ENCODE assay signal across 8 mouse cellular contexts in the genomic region with DNA sequence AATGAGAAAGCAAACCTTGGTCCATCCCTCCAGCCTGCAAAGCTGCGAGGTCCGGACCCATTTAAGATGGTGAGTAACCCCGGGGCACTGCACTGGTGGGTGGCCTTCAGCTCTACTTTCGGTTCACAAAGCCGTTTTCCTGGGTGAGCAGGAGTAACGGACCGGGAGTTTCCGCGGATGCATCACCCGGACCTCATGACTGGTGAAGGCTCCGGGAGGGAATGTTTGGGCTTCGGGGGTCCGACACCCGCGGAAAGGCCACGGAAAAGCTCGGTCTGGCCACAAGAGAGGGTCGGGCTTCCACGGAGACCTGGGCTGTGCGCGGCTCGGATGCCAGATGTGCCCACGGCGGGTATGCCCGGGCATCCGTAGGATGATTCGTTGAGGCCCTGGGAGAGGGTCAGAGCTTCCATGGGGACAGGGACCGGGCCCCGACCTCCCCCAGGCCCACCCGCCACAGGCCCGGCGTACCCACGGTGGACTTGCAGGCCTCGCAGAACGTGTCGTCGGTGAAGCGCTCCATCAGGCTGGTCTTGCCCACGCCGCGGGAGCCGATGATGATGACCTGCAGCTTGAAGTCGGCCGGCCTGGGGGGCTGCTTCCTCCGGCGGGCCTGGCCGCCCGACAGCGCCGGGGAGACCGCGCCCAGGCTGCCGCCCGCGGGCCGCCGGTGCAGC. TPM values are rescaled to one million over a fixed set of nuclear protein-coding genes. Genes with fewer than 3 reads are reported as not detected.
DNase-seq lines count a peak whose midpoint lies in the region; ATAC-seq and TF ChIP-seq lines count a peak whose summit lies in the region.

No protein-coding gene starts in this region.

- peaks cover 7% of the 10 kb centered on the region; the same call in 1 of the 2 replicates for H3K36me3 ChIP-seq in heart, embryonic 10.5 days
- no peaks in the 10 kb centered on the region; the same call in 1 of the 2 replicates for H3K36me3 ChIP-seq in ES-E14 (ENCODE audit: control insufficient read depth, insufficient read depth, low read length, poor library complexity, severe bottlenecking)
- no peaks in the 10 kb centered on the region for H3K36me3 ChIP-seq in heart, embryonic 16.5 days (ENCODE audit: control insufficient read depth, insufficient read depth)
- peaks cover 19% of the 10 kb centered on the region for H3K36me3 ChIP-seq in megakaryocyte, embryonic 14.5 days (replicated peaks; ENCODE audit: low read length)
- no peaks in the 10 kb centered on the region for H3K36me3 ChIP-seq in stomach, embryonic 16.5 days (ENCODE audit: control insufficient read depth, insufficient read depth, low read length)

- intact Hi-C loops in heart, postnatal 36 days (cut with DNase I), result no loop called here

- peak; percentile 77 for DNase-seq in heart, embryonic 10.5 days (ENCODE audit: low spot score)
- DNase-seq in heart, postnatal 36 days, result no peak
- DNase-seq in ES-E14 (ENCODE audit: low read depth, low spot score), result no peak
- DNase-seq in embryo, embryonic 10.5 days (ENCODE audit: low spot score), result peak; percentile 49
- DNase-seq in kidney, postnatal 14 days, result peak; percentile 34

- H3K4me3 ChIP-seq in heart, embryonic 10.5 days, result peak overlapping the region; percentile 88
- H3K4me3 ChIP-seq in ES-E14 (ENCODE audit: insufficient read depth in 1 of 2, low read depth in 1 of 2, low read length in 2 of 2, poor library complexity in 1 of 2, severe bottlenecking in 1 of 2), result peak overlapping the region; percentile 82 to 87
- H3K4me3 ChIP-seq in heart, embryonic 16.5 days (ENCODE audit: low read length), result peak overlapping the region; percentile 98
- H3K4me3 ChIP-seq in megakaryocyte, embryonic 14.5 days (replicated peaks), result peak overlapping the region; percentile 99
- peak overlapping the region; percentile 97 for H3K4me3 ChIP-seq in stomach, embryonic 16.5 days (replicated peaks; ENCODE audit: low read length)

- ATAC-seq in heart, embryonic 16.5 days (replicated peaks; ENCODE audit: extremely low read depth, insufficient read depth, low FRiP score), result peak; percentile 47; the same call in 1 of the 2 replicates
- ATAC-seq in stomach, embryonic 16.5 days (ENCODE audit: insufficient read depth, low FRiP score), result peak; percentile 45

- H3K27me3 ChIP-seq in heart, embryonic 10.5 days (ENCODE audit: insufficient read depth, poor library complexity, severe bottlenecking), result no peaks in the 10 kb centered on the region
- H3K27me3 ChIP-seq in heart, embryonic 16.5 days (ENCODE audit: control insufficient read depth, insufficient read depth, low read length), result no peaks in the 10 kb centered on the region
- no peaks in the 10 kb centered on the region for H3K27me3 ChIP-seq in megakaryocyte, embryonic 14.5 days (replicated peaks)
- H3K27me3 ChIP-seq in stomach, embryonic 16.5 days (ENCODE audit: control insufficient read depth, insufficient read depth, low read length), result no peaks in the 10 kb centered on the region

- under 1% methylated on average over 57 of the region's 57 CpGs for WGBS in heart, embryonic 10.5 days
- WGBS in heart, embryonic 16.5 days, result under 1% methylated on average over 57 of the region's 57 CpGs
- WGBS in stomach, embryonic 16.5 days, result under 1% methylated on average over 57 of the region's 57 CpGs

- peak overlapping the region; percentile 93 for H3K27ac ChIP-seq in heart, embryonic 10.5 days
- no peak overlapping the region for H3K27ac ChIP-seq in ES-E14 (ENCODE audit: insufficient read depth, low read depth, low read length, poor library complexity, severe bottlenecking)
- H3K27ac ChIP-seq in heart, embryonic 16.5 days (ENCODE audit: low read length), result no peak overlapping the region; the same call in none of the 2 replicates
- no peak overlapping the region for H3K27ac ChIP-seq in stomach, embryonic 16.5 days (ENCODE audit: low read length)

- in situ Hi-C loops in ES-E14 (cut with MboI; ENCODE audit: low sequenced_read_pairs in 2 of 2, unreplicated experiment in 2 of 2), result no loop called here

- peaks cover 9% of the 10 kb centered on the region for H3K4me1 ChIP-seq in heart, embryonic 10.5 days
- H3K4me1 ChIP-seq in ES-E14 (ENCODE audit: control insufficient read depth in 2 of 2, insufficient read depth in 2 of 2, low read length in 2 of 2, poor library complexity in 1 of 2), result peaks cover 2 to 9% of the 10 kb centered on the region in 2 experiments; a peak in 3 of 4 replicates
- H3K4me1 ChIP-seq in heart, embryonic 16.5 days (ENCODE audit: control insufficient read depth, insufficient read depth, low read length), result peaks cover 11% of the 10 kb centered on the region
- peaks cover 48% of the 10 kb centered on the region for H3K4me1 ChIP-seq in megakaryocyte, embryonic 14.5 days
- H3K4me1 ChIP-seq in stomach, embryonic 16.5 days (ENCODE audit: control insufficient read depth, insufficient read depth, low read length), result peaks cover 19% of the 10 kb centered on the region

- peak overlapping the region; percentile 84 for H3K4me2 ChIP-seq in heart, embryonic 16.5 days (ENCODE audit: low read depth, low read length)
- H3K4me2 ChIP-seq in stomach, embryonic 16.5 days (ENCODE audit: low read depth, low read length), result peak overlapping the region; percentile 75

- peak overlapping the region; percentile 87 for H3K9ac ChIP-seq in ES-E14 (ENCODE audit: insufficient read depth, low read depth, low read length, poor library complexity, severe bottlenecking)
- peak overlapping the region; percentile 99 for H3K9ac ChIP-seq in heart, embryonic 16.5 days (ENCODE audit: low read length)
- peak overlapping the region; percentile 98 for H3K9ac ChIP-seq in stomach, embryonic 16.5 days (ENCODE audit: low read length)

- no peaks in the 10 kb centered on the region for H3K9me3 ChIP-seq in heart, embryonic 10.5 days
- no peaks in the 10 kb centered on the region for H3K9me3 ChIP-seq in ES-E14 (ENCODE audit: control insufficient read depth, insufficient read depth, low read depth, low read length)
- 0 out of 2 replicates have a peak, but pooled peaks cover 2% of the 10 kb centered on the region for H3K9me3 ChIP-seq in heart, embryonic 16.5 days (replicated peaks; ENCODE audit: control insufficient read depth, low read length)
- H3K9me3 ChIP-seq in megakaryocyte, embryonic 14.5 days, result 0 out of 2 replicates have a peak, but pooled peaks cover 4% of the 10 kb centered on the region
- H3K9me3 ChIP-seq in stomach, embryonic 16.5 days (replicated peaks; ENCODE audit: control insufficient read depth, low read length), result no peaks in the 10 kb centered on the region

TF ChIP-seq in ES-E14, 5 proteins besides CTCF, POLR2A, EP300 and RAD21:
- TF ChIP-seq CHD2 (IDR thresholded peaks at IDR 0.05; ENCODE audit: low read depth, low read length) (no peak), ZNF384 (IDR thresholded peaks at IDR 0.05; ENCODE audit: low read depth, low read length) (no peak), HCFC1 (IDR thresholded peaks at IDR 0.05; ENCODE audit: borderline replicate concordance, insufficient read depth, low read length) (no peak), MAFK (IDR thresholded peaks at IDR 0.05; ENCODE audit: insufficient read depth, low read depth, low read length) (no peak), ZC3H11A (IDR thresholded peaks at IDR 0.05; ENCODE audit: borderline replicate concordance, low read depth, low read length) (no peak)
TF ChIP-seq in ES-E14: peak in this region for 0.

RNA-seq across cellular contexts. Expression of gene Rab12, which starts 0.5 kb away (rescaled TPM):
- polyA plus RNA-seq in heart, embryonic 10.5 days (2016; fragmentation: Nextera tagmentation; extraction: Ambion mirVana), result 41.4 and 46.3 TPM in 2 replicates
- 100 to 1,000 TPM; 231 to 233 TPM for total RNA-seq in heart, postnatal 36 days (2021)
- total RNA-seq in ES-E14 (2012; rRNA removed), result 20.1 and 22.8 TPM in 2 replicates
- polyA plus RNA-seq in heart, embryonic 16.5 days (2015; fragmentation: Nextera tagmentation; extraction: Ambion mirVana), result 39.0 and 48.6 TPM in 2 replicates
- 9.9 and 28.2 TPM in 2 replicates for polyA plus RNA-seq in megakaryocyte, embryonic 14.5 days (2012; ENCODE audit: insufficient read depth, low replicate concordance)
- 10.0 and 10.9 TPM in 2 replicates for polyA plus RNA-seq in stomach, embryonic 16.5 days (2015; fragmentation: Nextera tagmentation; extraction: Ambion mirVana)

Comparison
In these comparisons a context has a peak if more than half of its experiments do, and no peak if none do; other contexts are left out.
1. DNase-seq: peak in heart, embryonic 10.5 days (single experiment), embryo, embryonic 10.5 days (single experiment) and kidney, postnatal 14 days (single experiment); none in heart, postnatal 36 days (0 of 2) and ES-E14 (single experiment).
2. Peak in every context shown above with its lines, with median percentiles within 50 percentile points of each other: H3K4me3 ChIP-seq and H3K9ac ChIP-seq.